Mouse (Mus musculus): ENCODE results near the gene Fads2.

DNA sequence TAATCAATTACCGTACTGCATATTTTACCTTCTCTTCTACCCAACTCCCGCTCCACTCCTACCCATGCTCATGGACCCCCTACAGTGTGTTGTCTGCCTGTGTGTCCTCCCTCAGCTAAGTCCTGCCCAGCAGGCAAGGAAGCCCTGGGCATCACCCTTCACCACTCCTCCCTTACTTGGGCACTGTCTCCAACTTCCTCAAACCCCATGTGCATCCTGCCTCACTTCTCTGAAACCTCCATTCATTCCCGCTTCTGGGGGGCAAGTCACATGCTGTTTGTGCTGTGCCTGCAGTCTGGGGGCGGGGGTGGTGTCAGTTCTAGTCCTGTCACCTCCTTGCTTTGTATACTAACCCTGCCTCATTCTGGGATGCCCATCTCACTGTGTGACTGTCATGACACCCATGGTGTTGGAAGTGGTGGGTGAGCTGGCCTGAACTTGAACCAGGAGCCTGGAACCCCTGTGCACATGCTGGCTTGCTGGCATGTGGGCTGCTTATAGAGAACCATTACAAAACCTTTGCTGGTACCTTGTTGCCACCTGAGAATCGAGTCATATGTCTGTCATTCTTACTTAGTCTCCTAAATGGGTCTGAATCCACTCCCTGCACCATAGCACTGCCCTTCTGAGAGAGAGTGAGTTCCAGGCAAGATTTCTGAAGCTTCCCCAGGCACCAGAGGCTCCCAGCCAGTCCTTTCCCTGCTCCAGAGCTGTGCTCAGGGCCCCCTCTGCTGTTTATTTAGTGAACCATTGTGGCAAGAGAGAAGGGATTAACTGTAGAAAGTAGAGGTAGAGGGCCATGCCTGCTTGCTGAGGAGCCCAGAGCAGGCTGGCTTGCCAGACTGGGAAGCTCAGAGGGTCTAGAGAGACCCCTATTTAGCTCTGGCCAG, 78.9 kb downstream of the Fads2 start:
- TF ChIP-seq CTCF (conservative IDR thresholded peaks at IDR 0.05; ENCODE audit: low read length) (peak; percentile 21), NANOG (IDR thresholded peaks at IDR 0.05; ENCODE audit: borderline replicate concordance, low read length) (no peak)
